In genomic region chr12:72970620-72971019, GRCm38 (mm10) we compare ENCODE assay signal across 40 mouse cellular contexts. TPM values are rescaled to one million over a fixed set of nuclear protein-coding genes. Genes with fewer than 3 reads are reported as not detected.
"Had no signal": no experiment of that assay in that cellular context is flagged by ENCODE, and none has a peak within 500 bp of the region (broad histone marks: within the 10 kb centered on the region; RNA-seq: fewer than 3 reads in every experiment).

No protein-coding gene starts in this region.

- H3K36me3 ChIP-seq: heart, embryonic 10.5 days; heart, embryonic 12.5 days; hindbrain, embryonic 10.5 days; hindbrain, embryonic 12.5 days; intestine, embryonic 15.5 days; limb, embryonic 10.5 days; limb, embryonic 12.5 days had no signal

- DNase-seq: gastrocnemius, adult 2 months; gastrocnemius, postnatal 10 days; gastrocnemius, postnatal 25 days; heart, adult 18-20 months; heart, postnatal 10 days; heart, postnatal 4 days; kidney, adult 18-20 months; kidney, adult 8-10 months; kidney, postnatal 10 days; kidney, postnatal 36 days; layer of hippocampus, adult 9-11 months; layer of hippocampus, postnatal 36 days; liver had no signal

- H3K4me3 ChIP-seq: gastrocnemius, adult 2 months; heart, embryonic 10.5 days; heart, embryonic 12.5 days; hindbrain, embryonic 10.5 days; hindbrain, embryonic 12.5 days; intestine, embryonic 15.5 days; left cerebral cortex, adult 2 months; limb, embryonic 10.5 days; limb, embryonic 12.5 days had no signal

- H3K9ac ChIP-seq: heart, embryonic 12.5 days; hindbrain, embryonic 12.5 days; hindbrain, embryonic 14.5 days; intestine, embryonic 15.5 days; limb, embryonic 12.5 days had no signal

- H3K27ac ChIP-seq: gastrocnemius, adult 2 months; heart, embryonic 10.5 days; hindbrain, embryonic 10.5 days; hindbrain, embryonic 12.5 days; hindbrain, embryonic 14.5 days; intestine, embryonic 15.5 days; left cerebral cortex, adult 2 months; limb, embryonic 10.5 days; limb, embryonic 12.5 days had no signal

- ATAC-seq: hindbrain, embryonic 16.5 days; inflammation-experienced regulatory T-cells, adult 6 months; intestine, embryonic 15.5 days; intestine, postnatal 0 days had no signal

- H3K4me1 ChIP-seq: heart, embryonic 10.5 days; hindbrain, embryonic 10.5 days; hindbrain, embryonic 12.5 days; intestine, embryonic 15.5 days had no signal

- H3K4me2 ChIP-seq: heart, embryonic 12.5 days; hindbrain, embryonic 12.5 days; hindbrain, embryonic 14.5 days; intestine, embryonic 15.5 days; limb, embryonic 12.5 days had no signal

- H3K9me3 ChIP-seq: heart, embryonic 10.5 days; heart, embryonic 12.5 days; hindbrain, embryonic 10.5 days; hindbrain, embryonic 12.5 days; intestine, embryonic 15.5 days; limb, embryonic 10.5 days; limb, embryonic 12.5 days had no signal

- H3K27me3 ChIP-seq: intestine, embryonic 15.5 days had no signal

RNA-seq across cellular contexts. Expression of gene 4930447C04Rik, which starts 30.0 kb away (rescaled TPM):
- total RNA-seq: gastrocnemius, adult 2 months had no signal
- polyA plus RNA-seq: inflammation-experienced regulatory T-cells, adult 6 months; large intestine, adult 2 months had no signal

RNA-seq across cellular contexts. Expression of gene Six6, which starts 30.9 kb away (rescaled TPM):
- total RNA-seq: gastrocnemius, adult 2 months; gastrocnemius, postnatal 10 days; gastrocnemius, postnatal 25 days; gastrocnemius, postnatal 4 days; granulocyte monocyte progenitor cell, adult 5-6 weeks; heart, adult 18-20 months; heart, adult 8-10 months; heart, postnatal 10 days; heart, postnatal 25 days; heart, postnatal 4 days; layer of hippocampus, adult 18-20 months; layer of hippocampus, adult 8-10 months; layer of hippocampus, postnatal 14 days; layer of hippocampus, postnatal 36 days; left cerebral cortex, adult 2 months; left cerebral cortex, postnatal 14 days; left cerebral cortex, postnatal 36 days had no signal
- polyA plus RNA-seq: heart, embryonic 10.5 days; heart, embryonic 12.5 days; heart, embryonic 14.5 days; heart, embryonic 16.5 days; hindbrain, embryonic 12.5 days; hindbrain, embryonic 14.5 days; hindbrain, embryonic 16.5 days; inflammation-experienced regulatory T-cells, adult 6 months; intestine, embryonic 15.5 days; intestine, postnatal 0 days; kidney, embryonic 14.5 days; kidney, embryonic 16.5 days; large intestine, adult 2 months; limb, embryonic 10.5 days; limb, embryonic 12.5 days; limb, embryonic 14.5 days had no signal
